Mouse (Mus musculus) midbrain, embryonic 11.5 days (tissue): ENCODE measurements around the gene Ubc. TPM values are rescaled to one million over a fixed set of nuclear protein-coding genes. Genes with fewer than 3 reads are reported as not detected.
A peak's percentile ranks its signal among the peaks of the same experiment; 100 is the strongest.
"Not testable (repeated sequence)": the region's sequence is repeated elsewhere in the genome, so short reads cannot be mapped to it uniquely, and the experiment has no call there.

Experiments used
- ATAC-seq: fragments of 200-750 bp; cut with Nextera tagmentation; 2 replicates; pipeline ENCODE4 v1.8.0; 2017; ENCODE audit warnings: moderate TSS enrichment, moderate library complexity; ENCODE audit not compliant: low FRiP score
- DNase-seq: peaks from one replicate; pipeline ENCODE4 v3.0.0; 2015; ENCODE audit warnings: low spot score; ENCODE audit errors: missing footprints
- H3K27ac ChIP-seq: fragments of 300-500 bp; sonication (generic); 2 replicates; pipeline ENCODE4 v1.5.1; 2014; ENCODE audit warnings: low read depth, low read length
- H3K27me3 ChIP-seq: fragments of 300-500 bp; sonication (generic); 2 replicates; pipeline ENCODE4 v1.6.1; 2014; ENCODE audit warnings: mild to moderate bottlenecking, low read length, moderate library complexity, mixed read lengths; ENCODE audit not compliant: control insufficient read depth, insufficient read depth
- H3K36me3 ChIP-seq: fragments of 300-500 bp; sonication (generic); 2 replicates; pipeline ENCODE4 v1.6.1; 2014; ENCODE audit warnings: mild to moderate bottlenecking, low read length, moderate library complexity, mixed read lengths; ENCODE audit not compliant: control insufficient read depth, insufficient read depth
- H3K4me1 ChIP-seq: fragments of 300-500 bp; sonication (generic); 2 replicates; pipeline ENCODE4 v1.6.1; 2014; ENCODE audit warnings: low read length; ENCODE audit not compliant: control insufficient read depth, insufficient read depth
- H3K4me2 ChIP-seq: fragments of 300-500 bp; sonication (generic); 2 replicates; pipeline ENCODE4 v1.6.1; 2014; ENCODE audit warnings: mild to moderate bottlenecking, moderate library complexity
- H3K4me3 ChIP-seq: fragments of 300-500 bp; sonication (generic); 2 replicates; pipeline ENCODE4 v1.5.1; 2014; ENCODE audit warnings: low read depth, low read length
- H3K9ac ChIP-seq: fragments of 300-500 bp; sonication (generic); 2 replicates; pipeline ENCODE4 v1.6.1; 2014; ENCODE audit warnings: low read length
- H3K9me3 ChIP-seq: fragments of 300-500 bp; sonication (generic); 2 replicates; pipeline ENCODE4 v1.6.1; 2016; ENCODE audit warnings: low read length; ENCODE audit not compliant: control insufficient read depth
- WGBS: fragments of 180-500 bp; shearing (Covaris S2); extraction: QIAGEN DNeasy Blood & Tissue Kit; methylation state at CpG from one replicate; pipeline ENCODE4 v1.1.7; 2014; 5-methylcytosine and 5-hydroxymethylcytosine counted together
- polyA plus RNA-seq: library from polyadenylated mRNA; unstranded; fragments of >200 nt; fragmentation: Nextera tagmentation; extraction: Ambion mirVana; gene quantifications from 2 replicates; pipeline ENCODE4 v1.2.1, GENCODE M21; 2014

The Ubc gene
- polyA plus RNA-seq, 1 experiment from 2014 or later = 1,030 TPM

DNA sequence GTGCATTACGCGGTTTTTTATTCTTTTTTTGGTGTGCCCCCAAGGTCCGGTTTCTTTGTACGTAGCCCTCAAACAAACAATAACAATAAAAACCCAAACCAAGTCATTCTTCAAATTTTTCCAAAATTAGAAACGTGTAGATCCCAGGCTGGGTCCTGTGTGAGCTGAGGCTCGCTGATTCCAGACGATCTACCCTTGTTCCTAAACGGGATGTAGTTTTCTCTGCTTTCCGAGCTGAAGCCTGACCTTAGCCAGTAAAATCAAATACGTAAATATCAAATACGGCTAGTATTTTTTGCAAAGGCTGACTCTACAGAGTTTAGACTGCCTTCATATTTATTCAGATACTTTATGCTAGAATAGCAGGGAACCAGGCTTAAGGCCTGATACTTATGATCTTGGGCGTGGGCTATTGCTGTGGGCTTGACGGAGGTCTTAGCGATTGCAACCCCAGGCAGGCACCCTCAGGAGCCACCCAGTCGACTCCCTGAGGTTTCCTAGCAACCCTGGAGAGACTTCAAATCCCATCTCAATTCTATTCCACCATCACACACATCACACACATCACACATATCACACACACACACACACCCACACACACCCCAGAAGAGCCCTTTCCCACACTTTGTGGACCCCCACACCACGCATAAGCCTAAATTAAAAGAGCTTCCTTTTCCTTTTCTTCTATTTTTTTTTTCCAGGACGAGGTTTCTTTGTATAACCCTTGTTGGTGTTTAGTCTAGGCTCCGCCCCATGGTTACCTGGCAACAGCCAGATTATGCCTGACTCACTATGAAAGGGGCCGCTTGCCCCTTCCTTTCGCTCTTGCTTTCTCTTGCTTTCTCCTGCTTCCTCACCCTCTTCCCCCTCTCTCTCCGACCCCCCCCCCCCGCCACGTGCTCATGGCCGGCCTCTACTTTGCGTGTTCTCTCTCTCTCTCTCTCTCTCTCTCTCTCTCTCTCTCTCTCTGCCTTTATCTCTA, 3.9 kb upstream of the Ubc start:
- WGBS = 7% methylated on average over 25 of the region's 25 CpGs
- Histone ChIP-seq H3K27ac (peak overlapping the region; percentile 99), H3K4me3 (peak overlapping the region; percentile 21), H3K9ac (peak overlapping the region; percentile 67), H3K4me1 (peaks cover 30% of the 10 kb centered on the region), H3K36me3 (no peaks in the 10 kb centered on the region), H3K4me2 (peak overlapping the region; percentile 44), H3K27me3 (no peaks in the 10 kb centered on the region), H3K9me3 (no peaks in the 10 kb centered on the region)
- peak; percentile 99 for DNase-seq
- ATAC-seq = peak; percentile 81

DNA sequence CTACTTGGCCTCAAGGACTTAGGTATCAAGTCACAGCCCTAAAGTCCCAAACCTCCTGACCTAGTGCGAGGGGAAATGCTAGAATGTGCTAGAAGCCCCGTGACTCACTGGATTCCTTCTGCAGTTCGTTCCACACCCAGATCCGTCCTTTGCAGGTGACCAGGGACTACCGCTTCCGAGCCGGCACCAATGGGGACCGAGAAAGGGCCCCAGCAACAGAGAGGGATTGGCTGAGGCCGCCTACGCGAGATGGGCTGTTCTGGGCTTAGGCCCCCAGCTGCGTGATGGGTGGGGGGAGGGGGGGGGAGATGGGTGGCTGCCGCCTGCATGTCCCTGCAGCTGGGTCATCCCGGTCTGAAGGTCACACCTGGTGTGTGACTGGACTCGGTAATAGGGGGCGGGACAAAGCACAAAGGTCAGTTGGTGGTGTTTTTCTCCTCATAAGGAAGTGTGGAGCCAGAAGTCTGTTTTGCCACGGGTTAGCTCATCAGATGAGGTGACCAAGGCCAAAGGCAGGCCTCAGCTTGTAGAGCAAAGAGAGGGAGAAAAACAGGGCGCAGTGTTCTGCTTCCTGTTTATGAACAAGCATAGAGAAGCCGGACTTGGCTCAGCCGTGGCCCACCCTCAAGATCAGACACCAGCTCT, 3.1 kb upstream of the Ubc start:
- H3K4me1 ChIP-seq = peaks cover 36% of the 10 kb centered on the region
- H3K4me3 ChIP-seq = peak overlapping the region; percentile 21
- no peaks in the 10 kb centered on the region for H3K9me3 ChIP-seq
- peak overlapping the region; percentile 44 for H3K4me2 ChIP-seq
- H3K9ac ChIP-seq = peak overlapping the region; percentile 67
- peak overlapping the region; percentile 99 for H3K27ac ChIP-seq
- H3K27me3 ChIP-seq = no peaks in the 10 kb centered on the region
- H3K36me3 ChIP-seq = no peaks in the 10 kb centered on the region
- ATAC-seq (peak; percentile 85), DNase-seq (peak; percentile 99)
- 1% methylated on average over 20 of the region's 20 CpGs for WGBS

DNA sequence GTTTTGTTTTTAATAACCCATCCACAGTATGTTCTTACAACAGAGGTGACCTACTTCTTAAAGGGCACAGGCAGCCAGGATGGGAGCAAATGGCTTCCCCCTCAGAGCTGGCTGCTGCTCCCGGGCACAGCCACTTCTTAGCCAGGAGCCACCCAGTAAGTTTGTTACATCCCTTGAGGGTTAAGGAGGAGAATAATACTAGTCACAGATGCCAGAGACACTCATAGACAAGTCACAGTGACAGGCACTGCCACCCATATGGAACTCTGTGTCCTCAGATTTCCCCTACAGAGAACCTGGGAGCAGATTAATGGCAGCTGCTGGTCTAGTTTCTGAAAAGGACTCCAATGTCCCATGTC, 2.6 kb upstream of the Ubc start:
- Histone ChIP-seq H3K9ac (peak overlapping the region; percentile 50; the same call in 1 of the 2 replicates), H3K27me3 (no peaks in the 10 kb centered on the region), H3K4me3 (no peak overlapping the region), H3K4me2 (peak overlapping the region; percentile 44; the same call in 1 of the 2 replicates), H3K4me1 (peaks cover 37% of the 10 kb centered on the region), H3K9me3 (no peaks in the 10 kb centered on the region), H3K27ac (peak overlapping the region; percentile 99), H3K36me3 (no peaks in the 10 kb centered on the region)
- WGBS = 22% methylated on average over 1 of the region's 1 CpGs
- ATAC-seq (no peak; the same call in none of the 2 replicates), DNase-seq (no peak)

DNA sequence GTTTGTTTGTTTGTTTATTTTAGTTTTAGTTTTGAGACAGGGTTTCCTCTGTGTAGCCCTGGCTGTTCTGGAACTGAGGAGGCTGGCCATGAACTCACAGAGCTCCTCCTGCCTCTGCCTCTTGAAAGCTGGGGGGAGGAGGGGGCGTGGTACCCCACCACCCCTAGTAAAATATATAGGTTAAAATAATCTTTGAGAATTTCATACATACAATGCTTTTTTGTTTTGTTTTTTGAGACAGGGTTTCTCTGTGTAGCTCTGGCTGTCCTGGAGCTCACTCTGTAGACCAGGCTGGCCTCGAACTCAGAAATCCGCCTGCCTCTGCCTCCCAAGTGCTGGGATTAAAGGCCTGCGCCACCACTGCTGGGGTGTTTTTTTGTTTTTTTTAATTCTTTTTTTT, 2.2 kb upstream of the Ubc start:
- not testable (repeated sequence) for DNase-seq, ATAC-seq, H3K9me3 ChIP-seq, H3K9ac ChIP-seq, H3K27me3 ChIP-seq, H3K36me3 ChIP-seq, H3K4me2 ChIP-seq, H3K4me3 ChIP-seq
- WGBS = 93% methylated on average over 4 of the region's 4 CpGs
- H3K4me1 ChIP-seq = peaks cover 37% of the 10 kb centered on the region
- H3K27ac ChIP-seq = peak overlapping the region; percentile 99

DNA sequence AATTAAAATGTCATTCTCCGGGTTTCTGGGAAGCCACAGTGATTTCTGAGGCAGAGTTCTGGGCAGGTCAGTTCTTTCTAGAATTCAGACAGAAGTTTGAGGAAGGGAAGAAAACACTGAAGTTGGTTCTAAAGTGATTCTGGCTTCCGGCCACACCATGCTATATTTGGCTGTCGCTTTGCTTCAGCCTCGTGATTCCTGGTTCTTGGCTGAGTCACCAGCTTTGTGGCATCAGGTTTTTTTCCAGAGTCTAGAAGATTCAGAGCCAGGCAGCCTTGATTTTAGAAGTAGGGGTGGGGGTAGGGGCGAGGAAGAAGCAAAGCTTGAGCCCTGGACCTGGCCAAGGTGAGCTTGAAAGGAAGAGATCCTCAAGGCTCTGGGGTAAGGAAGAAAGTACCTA, 1.6 kb upstream of the Ubc start:
- Histone ChIP-seq H3K4me2 (no peak overlapping the region), H3K9ac (no peak overlapping the region), H3K27ac (no peak overlapping the region), H3K4me1 (peaks cover 37% of the 10 kb centered on the region), H3K4me3 (no peak overlapping the region), H3K27me3 (no peaks in the 10 kb centered on the region), H3K9me3 (no peaks in the 10 kb centered on the region), H3K36me3 (no peaks in the 10 kb centered on the region)
- 92% methylated on average over 5 of the region's 5 CpGs for WGBS
- ATAC-seq (no peak), DNase-seq (no peak)

DNA sequence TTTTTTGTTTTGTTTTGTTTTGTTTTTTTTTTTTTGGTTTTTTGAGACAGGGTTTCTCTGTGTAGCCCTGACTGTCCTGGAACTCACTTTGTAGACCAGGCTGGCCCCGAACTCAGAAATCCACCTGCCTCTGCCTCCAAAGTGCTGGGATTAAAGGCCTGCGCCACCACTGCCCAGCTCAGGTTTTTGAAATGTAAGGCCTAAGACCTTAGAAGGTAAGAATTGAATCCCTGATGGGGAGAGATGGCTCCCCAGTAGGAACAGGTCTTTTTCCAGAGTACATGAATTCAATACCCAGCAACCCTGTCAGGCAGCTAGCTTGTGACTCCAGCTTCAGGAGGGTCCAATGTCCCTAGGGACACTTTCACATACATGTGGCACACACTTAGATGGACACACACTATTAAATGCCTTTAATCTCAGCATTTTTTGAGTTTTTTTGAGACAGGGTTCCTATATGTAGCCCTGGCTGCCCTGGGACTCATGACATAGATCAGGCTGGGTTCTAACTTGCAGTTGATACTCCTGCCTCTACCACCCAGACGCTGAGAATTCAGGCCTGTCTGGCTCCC, 990 bp upstream of the Ubc start:
- WGBS = 92% methylated on average over 3 of the region's 3 CpGs
- peaks cover 37% of the 10 kb centered on the region for H3K4me1 ChIP-seq
- no peak overlapping the region for H3K27ac ChIP-seq

DNA sequence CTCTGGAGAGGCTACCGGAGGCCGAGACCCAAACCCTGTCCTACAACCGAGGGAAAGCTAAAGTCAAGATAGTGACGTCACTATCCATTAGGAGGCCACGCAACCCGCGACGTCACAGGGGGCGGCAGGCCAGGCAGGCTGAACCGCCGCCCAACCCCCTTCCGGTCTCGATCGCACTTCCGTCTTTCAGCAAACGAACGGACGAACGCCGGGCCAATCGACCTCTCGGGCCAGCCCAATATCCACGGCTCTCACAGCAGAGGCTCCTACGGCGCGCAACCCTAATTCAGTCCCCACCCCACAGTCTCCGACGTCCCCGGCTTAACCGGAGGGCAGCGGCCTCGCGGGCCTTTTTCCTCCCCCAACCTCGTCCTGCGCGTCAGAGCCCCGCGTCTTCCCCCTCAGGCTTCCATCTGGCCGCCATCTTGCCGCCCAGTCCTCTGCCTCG, 847 bp downstream of the Ubc start, which contains the start of gene Gm10382:
Gene Gm10382 (plus strand): TSS at position 192 of the 448 bp plus-strand sequence.
- H3K27me3 ChIP-seq = no peaks in the 10 kb centered on the region
- ATAC-seq (peak; percentile 12), DNase-seq (peak; percentile 97)
- H3K9ac ChIP-seq = peak within 1 kb of the TSS; percentile 98
- H3K4me1 ChIP-seq = peaks cover 29% of the 10 kb centered on the region
- under 1% methylated on average over 41 of the region's 41 CpGs for WGBS
- H3K9me3 ChIP-seq = no peaks in the 10 kb centered on the region
- peak within 1 kb of the TSS; percentile 96 for H3K27ac ChIP-seq
- H3K4me2 ChIP-seq = peak within 1 kb of the TSS; percentile 97
- H3K36me3 ChIP-seq = peaks cover 11% of the 10 kb centered on the region
- H3K4me3 ChIP-seq = peak within 1 kb of the TSS; percentile 100

More for the DNA sequence above, 990 bp upstream of the Ubc start:
- H3K9me3 ChIP-seq = no peaks in the 10 kb centered on the region
- no peak overlapping the region for H3K4me3 ChIP-seq
- H3K36me3 ChIP-seq = peaks cover under 1% of the 10 kb centered on the region; the same call in 1 of the 2 replicates
- no peak overlapping the region for H3K9ac ChIP-seq
- ATAC-seq (no peak), DNase-seq (peak; percentile 81)
- H3K27me3 ChIP-seq = no peaks in the 10 kb centered on the region
- H3K4me2 ChIP-seq = no peak overlapping the region

DNA sequence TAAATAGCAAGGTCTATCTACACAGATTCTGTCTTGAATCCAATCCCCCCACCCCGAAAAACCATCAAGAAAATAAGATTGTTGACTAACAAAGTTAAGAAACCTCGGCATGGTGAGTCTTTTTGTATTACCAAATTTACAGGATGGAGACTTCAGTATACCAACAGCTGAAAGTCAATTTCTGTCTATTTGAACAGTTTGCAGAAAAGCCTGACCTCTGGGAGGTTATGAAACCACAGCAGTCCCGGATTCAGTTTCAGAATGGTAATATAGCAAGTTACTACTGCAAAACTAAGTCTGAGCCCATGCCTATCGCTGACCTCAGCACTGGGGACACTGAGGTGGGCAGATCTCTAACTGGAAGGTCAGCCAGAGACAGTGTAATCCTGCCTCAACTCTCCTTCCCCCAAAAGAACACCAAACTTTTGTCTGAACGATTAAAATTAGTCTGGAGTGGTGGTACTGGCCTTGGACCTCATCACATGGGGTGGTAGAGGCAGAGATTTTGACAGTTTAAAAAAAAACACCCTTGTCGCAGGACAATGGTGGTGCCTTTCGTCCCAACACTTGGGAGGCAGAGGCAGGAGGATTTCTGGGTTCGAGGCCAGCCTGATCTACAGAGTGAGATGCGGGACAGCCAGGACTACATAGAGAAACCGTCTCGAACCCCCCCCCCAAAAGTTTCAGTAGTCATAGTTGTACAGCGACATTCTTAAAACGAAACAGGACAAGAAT, 1.5 kb downstream of the Ubc start:
- no peak for DNase-seq
- Histone ChIP-seq H3K4me3 (peak overlapping the region; percentile 100), H3K27ac (no peak overlapping the region), H3K9ac (peak overlapping the region; percentile 98), H3K36me3 (peaks cover 11% of the 10 kb centered on the region), H3K9me3 (no peaks in the 10 kb centered on the region), H3K4me2 (peak overlapping the region; percentile 97), H3K4me1 (peaks cover 23% of the 10 kb centered on the region), H3K27me3 (no peaks in the 10 kb centered on the region)
- ATAC-seq = no peak
- WGBS = 31% methylated on average over 13 of the region's 13 CpGs
